Mouse (Mus musculus) hindbrain, embryonic 12.5 days (tissue): Measurements from ENCODE around the gene Agap3. TPM values are rescaled to one million over a fixed set of nuclear protein-coding genes. Genes with fewer than 3 reads are reported as not detected.

Source experiments
- ATAC-seq: fragments of 200-750 bp; cut with Nextera tagmentation; 2 replicates; pipeline ENCODE4 v1.8.0; 2017; ENCODE audit warnings: moderate TSS enrichment; ENCODE audit not compliant: low FRiP score
- H3K27ac ChIP-seq: fragments of 300-500 bp; sonication (generic); 2 replicates; pipeline ENCODE4 v1.5.1; 2016; ENCODE audit warnings: mild to moderate bottlenecking
- H3K27me3 ChIP-seq: fragments of 300-500 bp; sonication (generic); 2 replicates; pipeline ENCODE4 v1.6.1; 2016; ENCODE audit warnings: mild to moderate bottlenecking
- H3K36me3 ChIP-seq: fragments of 300-500 bp; sonication (generic); 2 replicates; pipeline ENCODE4 v1.6.1; 2016; ENCODE audit warnings: mild to moderate bottlenecking
- H3K4me1 ChIP-seq: fragments of 300-500 bp; sonication (generic); 2 replicates; pipeline ENCODE4 v1.6.1; 2016
- H3K4me2 ChIP-seq: fragments of 300-500 bp; sonication (generic); replicated peaks from 2 replicates; pipeline ENCODE4 v1.6.1; 2016; ENCODE audit warnings: mild to moderate bottlenecking
- H3K4me3 ChIP-seq: fragments of 300-500 bp; sonication (generic); 2 replicates; pipeline ENCODE4 v1.5.1; 2016; ENCODE audit warnings: mild to moderate bottlenecking
- H3K9ac ChIP-seq: fragments of 300-500 bp; sonication (generic); 2 replicates; pipeline ENCODE4 v1.6.1; 2016; ENCODE audit warnings: mild to moderate bottlenecking, moderate library complexity
- H3K9me3 ChIP-seq: fragments of 300-500 bp; sonication (generic); replicated peaks from 2 replicates; pipeline ENCODE4 v1.6.1; 2016; ENCODE audit warnings: mild to moderate bottlenecking
- WGBS: fragments of 180-500 bp; shearing (Covaris S2); methylation state at CpG from one replicate; pipeline ENCODE4 v1.1.7; 2016; 5-methylcytosine and 5-hydroxymethylcytosine counted together
- polyA plus RNA-seq: library from polyadenylated mRNA; unstranded; fragments of >200 nt; fragmentation: Nextera tagmentation; extraction: Ambion mirVana; gene quantifications from 2 replicates; pipeline ENCODE4 v1.2.1, GENCODE M21; 2016

The Agap3 gene
- polyA plus RNA-seq, 1 experiment from 2014 or later, result 86.2 TPM

- no peaks in the 10 kb centered on the region for H3K9me3 ChIP-seq
- no peak overlapping the region for H3K4me3 ChIP-seq
- no peaks in the 10 kb centered on the region for H3K27me3 ChIP-seq
- H3K9ac ChIP-seq, result no peak overlapping the region
- peaks cover 45% of the 10 kb centered on the region for H3K36me3 ChIP-seq
- H3K4me1 ChIP-seq, result peaks cover 25% of the 10 kb centered on the region
- no peak for ATAC-seq
- H3K4me2 ChIP-seq, result no peak overlapping the region
- WGBS, result 88% methylated on average over 9 of the region's 9 CpGs
- H3K27ac ChIP-seq, result no peak overlapping the region
These were observed 9.9 kb upstream of the Agap3 start for GRCm38 (mm10) chr5:24442029-24442428.

- ATAC-seq, result no peak
- Histone ChIP-seq H3K4me3 (no peak overlapping the region), H3K4me2 (no peak overlapping the region), H3K9ac (no peak overlapping the region), H3K27me3 (no peaks in the 10 kb centered on the region), H3K9me3 (no peaks in the 10 kb centered on the region), H3K36me3 (peaks cover 45% of the 10 kb centered on the region), H3K27ac (no peak overlapping the region), H3K4me1 (peaks cover 34% of the 10 kb centered on the region)
- WGBS, result 92% methylated on average over 7 of the region's 7 CpGs
These were observed 8.8 kb upstream of the Agap3 start for GRCm38 (mm10) chr5:24443204-24443603.

GRCm38 (mm10) chr5:24443927-24444326 is 8.1 kb upstream of the Agap3 start:
- H3K9ac ChIP-seq, result peak overlapping the region; percentile 94
- 79% methylated on average over 12 of the region's 12 CpGs for WGBS
- H3K36me3 ChIP-seq, result peaks cover 39% of the 10 kb centered on the region
- H3K4me2 ChIP-seq, result peak overlapping the region; percentile 96
- ATAC-seq, result no peak
- peak overlapping the region; percentile 84 for H3K4me3 ChIP-seq
- H3K9me3 ChIP-seq, result no peaks in the 10 kb centered on the region
- H3K27me3 ChIP-seq, result no peaks in the 10 kb centered on the region
- peaks cover 34% of the 10 kb centered on the region for H3K4me1 ChIP-seq
- H3K27ac ChIP-seq, result no peak overlapping the region

- WGBS, result under 1% methylated on average over 60 of the region's 60 CpGs
- ATAC-seq, result peak; percentile 82
- H3K36me3 ChIP-seq, result peaks cover 30% of the 10 kb centered on the region
- H3K4me3 ChIP-seq, result peak within 1 kb of the TSS; percentile 84
- no peaks in the 10 kb centered on the region for H3K27me3 ChIP-seq
- no peaks in the 10 kb centered on the region for H3K9me3 ChIP-seq
- H3K9ac ChIP-seq, result peak within 1 kb of the TSS; percentile 94
- H3K4me2 ChIP-seq, result peak within 1 kb of the TSS; percentile 96
- H3K4me1 ChIP-seq, result peaks cover 34% of the 10 kb centered on the region
- peak within 1 kb of the TSS; percentile 88 for H3K27ac ChIP-seq
These were observed 7.1 kb upstream of the Agap3 start, which contains the start of gene Fastk for GRCm38 (mm10) chr5:24444746-24445427. Gene Fastk (minus strand): TSS chr5:24445287.

GRCm38 (mm10) chr5:24445428-24446080 is 6.4 kb upstream of the Agap3 start:
- peak overlapping the region; percentile 84 for H3K4me3 ChIP-seq
- H3K4me1 ChIP-seq, result peaks cover 34% of the 10 kb centered on the region
- peaks cover 24% of the 10 kb centered on the region for H3K36me3 ChIP-seq
- no peak for ATAC-seq
- peak overlapping the region; percentile 88 for H3K27ac ChIP-seq
- H3K9ac ChIP-seq, result peak overlapping the region; percentile 94
- H3K27me3 ChIP-seq, result 0 out of 2 replicates have a peak, but pooled peaks cover 3% of the 10 kb centered on the region
- H3K4me2 ChIP-seq, result peak overlapping the region; percentile 96
- H3K9me3 ChIP-seq, result no peaks in the 10 kb centered on the region
- WGBS, result 55% methylated on average over 20 of the region's 20 CpGs

- WGBS, result 92% methylated on average over 7 of the region's 7 CpGs
- Histone ChIP-seq H3K27ac (no peak overlapping the region; the same call in 1 of the 2 replicates), H3K36me3 (peaks cover 13% of the 10 kb centered on the region), H3K9me3 (no peaks in the 10 kb centered on the region), H3K4me2 (peak overlapping the region; percentile 78), H3K4me3 (peak overlapping the region; percentile 54; the same call in 1 of the 2 replicates), H3K9ac (no peak overlapping the region), H3K4me1 (peaks cover 39% of the 10 kb centered on the region), H3K27me3 (0 out of 2 replicates have a peak, but pooled peaks cover 3% of the 10 kb centered on the region)
- ATAC-seq, result no peak
These were observed 5.3 kb upstream of the Agap3 start for GRCm38 (mm10) chr5:24446630-24447029.

GRCm38 (mm10) chr5:24447624-24448298 is 4.2 kb upstream of the Agap3 start, which contains the start of gene Tmub1:
Gene Tmub1 (minus strand): TSS chr5:24447854.
- peak within 1 kb of the TSS; percentile 54 for H3K4me3 ChIP-seq
- ATAC-seq, result peak; percentile 43
- H3K9me3 ChIP-seq, result no peaks in the 10 kb centered on the region
- 2% methylated on average over 34 of the region's 34 CpGs for WGBS
- peak within 1 kb of the TSS; percentile 53 for H3K27ac ChIP-seq
- peaks cover 40% of the 10 kb centered on the region for H3K4me1 ChIP-seq
- peak within 1 kb of the TSS; percentile 78 for H3K4me2 ChIP-seq
- peaks cover 5% of the 10 kb centered on the region for H3K36me3 ChIP-seq
- 0 out of 2 replicates have a peak, but pooled peaks cover 3% of the 10 kb centered on the region for H3K27me3 ChIP-seq
- H3K9ac ChIP-seq, result peak within 1 kb of the TSS; percentile 70

GRCm38 (mm10) chr5:24451264-24452029 is 530 bp upstream of the Agap3 start:
- Histone ChIP-seq H3K27ac (peak overlapping the region; percentile 95), H3K4me2 (peak overlapping the region; percentile 93), H3K9ac (peak overlapping the region; percentile 99), H3K27me3 (0 out of 2 replicates have a peak, but pooled peaks cover 3% of the 10 kb centered on the region), H3K4me1 (peaks cover 56% of the 10 kb centered on the region), H3K4me3 (peak overlapping the region; percentile 95), H3K9me3 (no peaks in the 10 kb centered on the region), H3K36me3 (no peaks in the 10 kb centered on the region)
- ATAC-seq, result peak; percentile 69
- WGBS, result 2% methylated on average over 41 of the region's 66 CpGs

- peak overlapping the region; percentile 93 for H3K4me2 ChIP-seq
- 0 out of 2 replicates have a peak, but pooled peaks cover 3% of the 10 kb centered on the region for H3K27me3 ChIP-seq
- H3K4me3 ChIP-seq, result peak overlapping the region; percentile 95
- peak; percentile 9 for ATAC-seq
- peaks cover 5% of the 10 kb centered on the region for H3K36me3 ChIP-seq
- peaks cover 47% of the 10 kb centered on the region for H3K4me1 ChIP-seq
- under 1% methylated on average over 29 of the region's 29 CpGs for WGBS
- peak overlapping the region; percentile 99 for H3K9ac ChIP-seq
- H3K9me3 ChIP-seq, result no peaks in the 10 kb centered on the region
- H3K27ac ChIP-seq, result peak overlapping the region; percentile 95
These were observed 785 bp downstream of the Agap3 start for GRCm38 (mm10) chr5:24452691-24453233.

GRCm38 (mm10) chr5:24453283-24453984 is 1.5 kb downstream of the Agap3 start:
- Histone ChIP-seq H3K4me3 (peak overlapping the region; percentile 95), H3K4me2 (peak overlapping the region; percentile 93), H3K9ac (peak overlapping the region; percentile 99), H3K36me3 (peaks cover 12% of the 10 kb centered on the region), H3K27ac (peak overlapping the region; percentile 95), H3K9me3 (no peaks in the 10 kb centered on the region), H3K4me1 (peaks cover 43% of the 10 kb centered on the region), H3K27me3 (0 out of 2 replicates have a peak, but pooled peaks cover 3% of the 10 kb centered on the region)
- 6% methylated on average over 5 of the region's 5 CpGs for WGBS
- peak; percentile 3; the same call in 1 of the 2 replicates for ATAC-seq

- H3K4me3 ChIP-seq, result peak overlapping the region; percentile 95
- H3K9ac ChIP-seq, result peak overlapping the region; percentile 99
- no peaks in the 10 kb centered on the region for H3K9me3 ChIP-seq
- H3K27me3 ChIP-seq, result 0 out of 2 replicates have a peak, but pooled peaks cover 3% of the 10 kb centered on the region
- peak overlapping the region; percentile 93 for H3K4me2 ChIP-seq
- peak overlapping the region; percentile 95 for H3K27ac ChIP-seq
- peaks cover 43% of the 10 kb centered on the region for H3K4me1 ChIP-seq
- ATAC-seq, result no peak
- 28% methylated on average over 2 of the region's 2 CpGs for WGBS
- H3K36me3 ChIP-seq, result peaks cover 16% of the 10 kb centered on the region
These were observed 2.0 kb downstream of the Agap3 start for GRCm38 (mm10) chr5:24453985-24454303.
